Mouse (Mus musculus): ENCODE data around the gene Slc23a3. TPM values are rescaled to one million over a fixed set of nuclear protein-coding genes. Genes with fewer than 3 reads are reported as not detected.

Gene Slc23a3
- polyA plus RNA-seq, 1 experiment from 2014 or later, result not detected

- no peak overlapping the region for H3K9ac ChIP-seq (replicated peaks)
- H3K4me1 ChIP-seq, result peaks cover 6% of the 10 kb centered on the region
- H3K4me3 ChIP-seq, result no peak overlapping the region
- WGBS, result 82% methylated on average over 3 of the region's 3 CpGs
- H3K27ac ChIP-seq (replicated peaks), result no peak overlapping the region
- no peak overlapping the region for H3K4me2 ChIP-seq (replicated peaks)
- ATAC-seq (replicated peaks), result no peak
- H3K27me3 ChIP-seq, result no peaks in the 10 kb centered on the region; the same call in 1 of the 2 replicates
- H3K9me3 ChIP-seq, result no peaks in the 10 kb centered on the region
- no peaks in the 10 kb centered on the region for H3K36me3 ChIP-seq
Measured at GRCm38 (mm10) chr1:75128641-75129040, 5.0 kb downstream of the Slc23a3 start.

GRCm38 (mm10) chr1:75125418-75125817, 8.3 kb downstream of the Slc23a3 start:
- no peak for ATAC-seq (replicated peaks)
- peak overlapping the region; percentile 94; the same call in 1 of the 2 replicates for H3K27ac ChIP-seq (replicated peaks)

GRCm38 (mm10) chr1:75124346-75125321, 9.1 kb downstream of the Slc23a3 start, which contains the start of gene Nhej1:
TSS of gene Nhej1 (minus strand) at chr1:75125200.
- WGBS, result 1% methylated on average over 56 of the region's 56 CpGs
- Histone ChIP-seq H3K9me3 (no peaks in the 10 kb centered on the region), H3K36me3 (no peaks in the 10 kb centered on the region), H3K4me3 (peak within 1 kb of the TSS; percentile 76), H3K4me2 (replicated peaks) (peak within 1 kb of the TSS; percentile 65), H3K4me1 (peaks cover 6% of the 10 kb centered on the region), H3K9ac (replicated peaks) (peak within 1 kb of the TSS; percentile 66), H3K27ac (replicated peaks) (peak within 1 kb of the TSS; percentile 94), H3K27me3 (no peaks in the 10 kb centered on the region; the same call in 1 of the 2 replicates)
- peak; percentile 95 for ATAC-seq (replicated peaks)

More at GRCm38 (mm10) chr1:75125418-75125817, 8.3 kb downstream of the Slc23a3 start:
- Histone ChIP-seq H3K36me3 (no peaks in the 10 kb centered on the region), H3K4me2 (replicated peaks) (peak overlapping the region; percentile 65), H3K4me3 (peak overlapping the region; percentile 76), H3K9me3 (no peaks in the 10 kb centered on the region), H3K27me3 (no peaks in the 10 kb centered on the region; the same call in 1 of the 2 replicates), H3K4me1 (peaks cover 6% of the 10 kb centered on the region), H3K9ac (replicated peaks) (peak overlapping the region; percentile 66)
- 35% methylated on average over 5 of the region's 5 CpGs for WGBS

- Histone ChIP-seq H3K27me3 (no peaks in the 10 kb centered on the region), H3K27ac (replicated peaks) (no peak overlapping the region), H3K4me2 (replicated peaks) (no peak overlapping the region), H3K36me3 (no peaks in the 10 kb centered on the region), H3K4me1 (peaks cover 6% of the 10 kb centered on the region), H3K9me3 (no peaks in the 10 kb centered on the region), H3K4me3 (no peak overlapping the region), H3K9ac (replicated peaks) (no peak overlapping the region)
- ATAC-seq (replicated peaks), result no peak
- WGBS, result 80% methylated on average over 3 of the region's 3 CpGs
Measured at GRCm38 (mm10) chr1:75122211-75122610, 11.5 kb downstream of the Slc23a3 start.

Other genes starting within 250 kb of the Slc23a3 start
- gene Fev, start 248.5 kb downstream of the Slc23a3 start, polyA plus RNA-seq (2015; fragmentation: Nextera tagmentation; extraction: Ambion mirVana), result 0.46 TPM in 1 of 2 replicates, not detected in the other
- gene Cryba2, start 240.7 kb downstream of the Slc23a3 start, polyA plus RNA-seq (2015; fragmentation: Nextera tagmentation; extraction: Ambion mirVana), result not detected in 2 replicates
- 0.59 and 0.67 TPM in 2 replicates for gene Cfap65, start 198.3 kb downstream of the Slc23a3 start, polyA plus RNA-seq (2015; fragmentation: Nextera tagmentation; extraction: Ambion mirVana)
- gene Ihh, start 182.2 kb downstream of the Slc23a3 start, polyA plus RNA-seq (2015; fragmentation: Nextera tagmentation; extraction: Ambion mirVana), result 0.09 and 0.22 TPM in 2 replicates
- gene Nhej1, start 8.7 kb downstream of the Slc23a3 start, polyA plus RNA-seq (2015; fragmentation: Nextera tagmentation; extraction: Ambion mirVana), result 7.0 and 7.7 TPM in 2 replicates
- gene Cnppd1, start 8.8 kb upstream of the Slc23a3 start, polyA plus RNA-seq (2015; fragmentation: Nextera tagmentation; extraction: Ambion mirVana), result 55.5 and 57.9 TPM in 2 replicates
- 91.2 and 103 TPM in 2 replicates for gene Retreg2, start 8.9 kb upstream of the Slc23a3 start, polyA plus RNA-seq (2015; fragmentation: Nextera tagmentation; extraction: Ambion mirVana)
- gene Zfand2b, start 34.8 kb upstream of the Slc23a3 start, polyA plus RNA-seq (2015; fragmentation: Nextera tagmentation; extraction: Ambion mirVana), result 40.4 and 42.9 TPM in 2 replicates
- 42.9 and 45.1 TPM in 2 replicates for gene Abcb6, start 46.5 kb upstream of the Slc23a3 start, polyA plus RNA-seq (2015; fragmentation: Nextera tagmentation; extraction: Ambion mirVana)
- gene Ankzf1, start 58.3 kb upstream of the Slc23a3 start, polyA plus RNA-seq (2015; fragmentation: Nextera tagmentation; extraction: Ambion mirVana), result 26.3 and 28.6 TPM in 2 replicates
- 40.0 and 40.4 TPM in 2 replicates for gene Atg9a, start 58.3 kb upstream of the Slc23a3 start, polyA plus RNA-seq (2015; fragmentation: Nextera tagmentation; extraction: Ambion mirVana)
- 19.6 and 20.0 TPM in 2 replicates for gene Glb1l, start 76.9 kb upstream of the Slc23a3 start, polyA plus RNA-seq (2015; fragmentation: Nextera tagmentation; extraction: Ambion mirVana)
- gene Stk16, start 76.9 kb upstream of the Slc23a3 start, polyA plus RNA-seq (2015; fragmentation: Nextera tagmentation; extraction: Ambion mirVana), result 145 and 147 TPM in 2 replicates
- 14.9 and 19.5 TPM in 2 replicates for gene Tuba4a, start 86.0 kb upstream of the Slc23a3 start, polyA plus RNA-seq (2015; fragmentation: Nextera tagmentation; extraction: Ambion mirVana)
- not detected in 2 replicates for gene A630095N17Rik, start 98.2 kb upstream of the Slc23a3 start, polyA plus RNA-seq (2015; fragmentation: Nextera tagmentation; extraction: Ambion mirVana)
- gene Dnajb2, start 102.5 kb upstream of the Slc23a3 start, polyA plus RNA-seq (2015; fragmentation: Nextera tagmentation; extraction: Ambion mirVana), result 53.0 and 54.0 TPM in 2 replicates
- 6.9 and 8.7 TPM in 2 replicates for gene Ptprn, start 130.6 kb upstream of the Slc23a3 start, polyA plus RNA-seq (2015; fragmentation: Nextera tagmentation; extraction: Ambion mirVana)
- 38.6 and 51.0 TPM in 2 replicates for gene Resp18, start 144.5 kb upstream of the Slc23a3 start, polyA plus RNA-seq (2015; fragmentation: Nextera tagmentation; extraction: Ambion mirVana)
- 162 and 163 TPM in 2 replicates for gene Dnpep, start 184.1 kb upstream of the Slc23a3 start, polyA plus RNA-seq (2015; fragmentation: Nextera tagmentation; extraction: Ambion mirVana)
- 1.0 and 1.2 TPM in 2 replicates for gene Des, start 226.4 kb upstream of the Slc23a3 start, polyA plus RNA-seq (2015; fragmentation: Nextera tagmentation; extraction: Ambion mirVana)
- 9.9 and 11.4 TPM in 2 replicates for gene Speg, start 241.4 kb upstream of the Slc23a3 start, polyA plus RNA-seq (2015; fragmentation: Nextera tagmentation; extraction: Ambion mirVana)

Measured in forebrain, embryonic 15.5 days (tissue).